Mouse (Mus musculus): ENCODE results near the gene Cdh13. TPM values are rescaled to one million over a fixed set of nuclear protein-coding genes. Genes with fewer than 3 reads are reported as not detected.

The Cdh13 gene
- polyA plus RNA-seq, 1 experiment from 2014 or later = 37.1 TPM

DNA sequence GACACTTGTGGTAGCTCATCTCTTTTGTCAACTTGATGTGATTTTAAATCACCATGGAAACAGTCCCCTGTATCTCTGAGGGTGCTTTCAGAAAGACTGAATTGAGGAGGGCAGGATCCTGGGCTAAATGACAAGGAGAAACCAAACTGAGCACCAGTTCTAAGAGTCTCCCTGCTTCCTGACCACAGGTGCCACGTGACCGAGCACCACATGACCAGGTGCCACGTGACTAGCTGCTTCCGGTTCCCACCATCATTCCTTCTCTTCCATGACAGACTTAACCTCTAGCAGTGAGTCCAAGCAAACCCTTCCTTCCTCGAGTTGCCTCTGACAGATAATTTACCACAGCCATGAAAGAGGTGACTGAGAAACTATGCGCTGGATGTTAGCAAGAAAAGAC is 280.5 kb downstream of the Cdh13 start:
- H3K4me1 ChIP-seq (ENCODE audit: control insufficient read depth, insufficient read depth, low read length) = no peaks in the 10 kb centered on the region
- no peak overlapping the region for H3K27ac ChIP-seq (ENCODE audit: low read depth, low read length)
- H3K27me3 ChIP-seq (ENCODE audit: control insufficient read depth, insufficient read depth, low read length) = no peaks in the 10 kb centered on the region
- H3K9ac ChIP-seq (ENCODE audit: low read depth, low read length) = no peak overlapping the region
- no peak for ATAC-seq (replicated peaks; ENCODE audit: insufficient number of reproducible peaks, low FRiP score, low TSS enrichment)
- no peak overlapping the region for H3K4me2 ChIP-seq
- H3K4me3 ChIP-seq (ENCODE audit: low read depth, low read length) = no peak overlapping the region
- 71% methylated on average over 6 of the region's 6 CpGs for WGBS (ENCODE audit: insufficient replicate concordance)
- H3K36me3 ChIP-seq (ENCODE audit: control insufficient read depth, insufficient read depth, low read length) = no peaks in the 10 kb centered on the region
- no peaks in the 10 kb centered on the region for H3K9me3 ChIP-seq (replicated peaks; ENCODE audit: control insufficient read depth, low read length)

DNA sequence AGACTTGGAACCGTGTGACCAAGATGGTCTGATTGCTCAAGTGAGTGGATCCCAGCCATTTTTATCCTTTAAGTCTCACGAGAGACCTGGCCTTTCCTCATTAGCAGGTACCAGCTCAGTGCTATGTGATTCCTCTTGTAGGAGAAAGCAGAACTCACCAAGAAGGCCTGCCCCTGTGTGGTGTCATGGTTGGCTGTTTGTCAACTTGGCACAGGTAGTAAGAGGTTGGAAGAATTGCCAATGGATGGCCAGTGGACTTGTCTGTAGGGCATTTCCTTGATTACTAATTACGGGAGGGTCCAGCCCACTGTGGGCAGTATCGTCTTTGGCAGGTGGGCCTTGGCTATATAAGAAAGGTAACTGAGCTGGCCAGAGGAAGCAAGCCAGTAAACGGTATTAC is 281.7 kb downstream of the Cdh13 start:
- Histone ChIP-seq H3K4me2 (no peak overlapping the region), H3K4me1 (ENCODE audit: control insufficient read depth, insufficient read depth, low read length) (no peaks in the 10 kb centered on the region), H3K9ac (ENCODE audit: low read depth, low read length) (no peak overlapping the region), H3K36me3 (ENCODE audit: control insufficient read depth, insufficient read depth, low read length) (no peaks in the 10 kb centered on the region), H3K27me3 (ENCODE audit: control insufficient read depth, insufficient read depth, low read length) (no peaks in the 10 kb centered on the region), H3K9me3 (replicated peaks; ENCODE audit: control insufficient read depth, low read length) (no peaks in the 10 kb centered on the region), H3K4me3 (ENCODE audit: low read depth, low read length) (no peak overlapping the region), H3K27ac (ENCODE audit: low read depth, low read length) (no peak overlapping the region)
- WGBS (ENCODE audit: insufficient replicate concordance) = 87% methylated on average over 5 of the region's 5 CpGs
- no peak for ATAC-seq (replicated peaks; ENCODE audit: insufficient number of reproducible peaks, low FRiP score, low TSS enrichment)

DNA sequence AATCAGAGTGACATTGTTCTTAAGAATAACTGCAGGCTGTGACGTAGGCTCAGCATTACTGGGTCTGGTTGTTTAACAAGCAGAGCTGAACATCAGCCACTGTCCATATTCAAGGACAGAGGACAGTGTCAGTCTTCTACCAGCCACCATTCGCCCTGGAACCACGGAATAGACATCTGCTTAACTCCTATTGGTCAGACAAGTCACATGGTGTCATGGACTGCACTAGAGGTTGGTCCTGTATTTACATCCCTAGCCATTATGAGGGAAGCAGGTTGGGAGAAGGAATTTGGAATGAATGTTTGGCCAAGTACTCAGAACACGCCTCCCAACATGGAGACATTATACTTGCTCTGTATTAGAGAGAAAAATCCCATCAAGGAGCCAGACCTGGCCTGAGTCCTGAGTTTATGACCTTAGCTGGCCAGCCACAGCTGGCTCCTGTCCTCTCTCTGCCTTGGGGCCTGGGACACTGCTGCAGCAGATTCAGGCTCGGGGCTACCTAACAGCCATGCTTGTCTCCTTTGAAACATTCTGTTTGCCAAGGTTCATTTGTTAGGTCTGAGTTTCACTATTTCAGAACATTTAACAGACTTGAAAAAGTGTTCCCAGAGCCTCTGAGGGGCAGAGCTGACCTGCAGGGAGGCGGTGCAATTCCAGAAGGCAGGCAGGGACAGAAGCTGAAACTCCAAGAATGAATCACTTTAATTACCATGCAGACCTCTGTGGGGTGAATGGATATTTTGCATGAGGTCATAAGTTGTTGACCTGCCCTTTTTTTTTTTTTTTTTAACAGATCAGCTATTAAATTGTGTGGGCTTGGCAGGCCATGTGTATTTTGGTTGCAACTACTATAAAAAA is 282.6 kb downstream of the Cdh13 start:
- no peaks in the 10 kb centered on the region for H3K4me1 ChIP-seq (ENCODE audit: control insufficient read depth, insufficient read depth, low read length)
- H3K9ac ChIP-seq (ENCODE audit: low read depth, low read length) = no peak overlapping the region
- H3K27ac ChIP-seq (ENCODE audit: low read depth, low read length) = no peak overlapping the region
- H3K9me3 ChIP-seq (replicated peaks; ENCODE audit: control insufficient read depth, low read length) = no peaks in the 10 kb centered on the region
- no peak for ATAC-seq (replicated peaks; ENCODE audit: insufficient number of reproducible peaks, low FRiP score, low TSS enrichment)
- no peaks in the 10 kb centered on the region for H3K36me3 ChIP-seq (ENCODE audit: control insufficient read depth, insufficient read depth, low read length)
- H3K4me3 ChIP-seq (ENCODE audit: low read depth, low read length) = no peak overlapping the region
- H3K27me3 ChIP-seq (ENCODE audit: control insufficient read depth, insufficient read depth, low read length) = no peaks in the 10 kb centered on the region
- WGBS (ENCODE audit: insufficient replicate concordance) = 74% methylated on average over 6 of the region's 6 CpGs
- no peak overlapping the region for H3K4me2 ChIP-seq

DNA sequence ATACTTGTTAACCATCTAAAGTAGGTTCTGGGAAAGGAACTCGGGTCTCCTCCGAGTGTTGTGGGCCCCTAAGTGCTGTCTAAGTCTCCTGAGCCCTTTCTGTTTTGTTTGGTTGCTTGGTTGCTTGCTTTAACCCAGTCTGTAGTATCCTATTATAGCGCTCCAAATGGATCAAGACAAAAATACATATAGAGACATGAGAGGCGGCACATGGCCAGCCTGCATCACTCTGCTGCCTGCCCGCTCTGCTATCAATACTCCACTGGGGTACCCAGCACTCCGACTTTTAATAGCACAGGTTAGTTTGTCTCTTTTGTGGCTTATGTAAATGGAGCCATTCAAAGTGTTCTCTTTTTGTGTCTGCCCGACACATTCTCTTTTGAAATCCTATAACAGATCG is 285.8 kb downstream of the Cdh13 start:
- 77% methylated on average over 8 of the region's 8 CpGs for WGBS (ENCODE audit: insufficient replicate concordance)
- Histone ChIP-seq H3K4me2 (no peak overlapping the region), H3K4me1 (ENCODE audit: control insufficient read depth, insufficient read depth, low read length) (no peaks in the 10 kb centered on the region), H3K27ac (ENCODE audit: low read depth, low read length) (no peak overlapping the region), H3K36me3 (ENCODE audit: control insufficient read depth, insufficient read depth, low read length) (no peaks in the 10 kb centered on the region), H3K27me3 (ENCODE audit: control insufficient read depth, insufficient read depth, low read length) (no peaks in the 10 kb centered on the region), H3K9me3 (replicated peaks; ENCODE audit: control insufficient read depth, low read length) (no peaks in the 10 kb centered on the region), H3K9ac (ENCODE audit: low read depth, low read length) (no peak overlapping the region), H3K4me3 (ENCODE audit: low read depth, low read length) (no peak overlapping the region)
- ATAC-seq (replicated peaks; ENCODE audit: insufficient number of reproducible peaks, low FRiP score, low TSS enrichment) = no peak

DNA sequence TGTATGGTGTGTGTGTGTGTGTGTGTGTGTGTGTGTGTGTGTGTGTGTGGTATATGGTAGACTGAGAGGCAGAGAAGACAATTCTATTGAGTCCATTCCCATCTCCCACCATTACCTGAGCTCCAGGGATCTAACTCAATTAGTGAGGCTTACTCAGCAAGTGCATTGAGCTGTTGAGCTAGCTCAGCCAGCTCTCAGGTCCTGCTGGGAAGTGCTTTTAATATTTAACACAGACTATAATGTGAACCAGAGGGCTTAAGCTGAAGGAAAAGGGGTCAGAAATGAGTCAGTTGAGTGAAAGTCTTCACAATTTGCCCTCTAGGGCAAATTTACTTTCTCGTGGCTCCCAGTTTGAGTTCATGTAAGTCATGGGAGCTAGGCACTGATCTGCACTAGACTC is 297.7 kb downstream of the Cdh13 start:
- no peak for ATAC-seq (replicated peaks; ENCODE audit: insufficient number of reproducible peaks, low FRiP score, low TSS enrichment)
- Histone ChIP-seq H3K4me3 (ENCODE audit: low read depth, low read length) (no peak overlapping the region), H3K36me3 (ENCODE audit: control insufficient read depth, insufficient read depth, low read length) (no peaks in the 10 kb centered on the region), H3K9ac (ENCODE audit: low read depth, low read length) (no peak overlapping the region), H3K27ac (ENCODE audit: low read depth, low read length) (no peak overlapping the region), H3K4me2 (no peak overlapping the region), H3K4me1 (ENCODE audit: control insufficient read depth, insufficient read depth, low read length) (no peaks in the 10 kb centered on the region), H3K27me3 (ENCODE audit: control insufficient read depth, insufficient read depth, low read length) (no peaks in the 10 kb centered on the region), H3K9me3 (replicated peaks; ENCODE audit: control insufficient read depth, low read length) (peaks cover 3% of the 10 kb centered on the region; the same call in 1 of the 2 replicates)
- WGBS (ENCODE audit: insufficient replicate concordance) = 85% methylated on average over 1 of the region's 1 CpGs

DNA sequence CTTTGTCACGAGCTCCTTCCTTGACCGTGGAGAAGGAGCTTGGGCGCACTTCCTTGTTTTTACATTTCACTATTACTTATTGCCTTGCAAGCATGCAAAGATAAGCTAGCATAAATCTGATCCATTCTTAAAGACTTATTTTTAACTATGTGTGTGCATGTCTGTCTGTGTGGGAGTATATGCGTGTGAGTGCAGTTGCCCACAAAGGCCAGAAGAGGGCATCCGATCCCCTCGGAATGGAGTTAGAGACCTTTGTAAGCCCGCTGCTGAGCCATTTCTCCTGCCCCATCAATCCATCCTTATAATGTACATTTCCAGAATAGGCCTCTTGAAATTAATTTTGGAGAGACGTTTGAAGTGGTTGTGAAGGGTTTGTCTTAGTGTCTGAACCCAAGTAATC is 298.7 kb downstream of the Cdh13 start:
- no peak for ATAC-seq (replicated peaks; ENCODE audit: insufficient number of reproducible peaks, low FRiP score, low TSS enrichment)
- Histone ChIP-seq H3K27me3 (ENCODE audit: control insufficient read depth, insufficient read depth, low read length) (no peaks in the 10 kb centered on the region), H3K9ac (ENCODE audit: low read depth, low read length) (no peak overlapping the region), H3K27ac (ENCODE audit: low read depth, low read length) (no peak overlapping the region), H3K36me3 (ENCODE audit: control insufficient read depth, insufficient read depth, low read length) (no peaks in the 10 kb centered on the region), H3K4me2 (no peak overlapping the region), H3K4me3 (ENCODE audit: low read depth, low read length) (no peak overlapping the region), H3K9me3 (replicated peaks; ENCODE audit: control insufficient read depth, low read length) (peaks cover 3% of the 10 kb centered on the region; the same call in 1 of the 2 replicates), H3K4me1 (ENCODE audit: control insufficient read depth, insufficient read depth, low read length) (no peaks in the 10 kb centered on the region)
- 93% methylated on average over 8 of the region's 8 CpGs for WGBS (ENCODE audit: insufficient replicate concordance)

DNA sequence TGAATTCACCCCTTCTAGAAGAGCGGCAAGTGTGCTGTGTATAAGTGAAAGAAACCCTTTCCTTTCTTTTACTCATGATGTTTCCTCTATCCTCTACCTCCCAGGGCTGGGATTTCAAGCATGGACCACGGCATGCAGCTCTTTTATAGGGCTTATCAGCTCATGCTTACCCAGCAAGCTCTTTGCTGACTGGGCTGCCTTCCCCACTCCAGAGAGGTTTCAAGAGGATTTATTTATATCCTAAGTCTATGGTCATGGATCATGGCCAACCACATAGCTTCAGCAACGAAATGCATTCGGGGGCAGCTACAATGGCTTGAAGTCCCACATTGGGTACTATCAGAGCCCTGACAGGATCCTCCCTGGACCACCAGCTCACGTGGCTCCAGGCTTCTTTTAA is 304.4 kb downstream of the Cdh13 start:
- no peaks in the 10 kb centered on the region for H3K9me3 ChIP-seq (replicated peaks; ENCODE audit: control insufficient read depth, low read length)
- 54% methylated on average over 5 of the region's 5 CpGs for WGBS (ENCODE audit: insufficient replicate concordance)
- peaks cover 6% of the 10 kb centered on the region for H3K4me1 ChIP-seq (ENCODE audit: control insufficient read depth, insufficient read depth, low read length)
- H3K36me3 ChIP-seq (ENCODE audit: control insufficient read depth, insufficient read depth, low read length) = no peaks in the 10 kb centered on the region
- H3K4me2 ChIP-seq = no peak overlapping the region
- peak overlapping the region; percentile 47 for H3K27ac ChIP-seq (ENCODE audit: low read depth, low read length)
- H3K27me3 ChIP-seq (ENCODE audit: control insufficient read depth, insufficient read depth, low read length) = no peaks in the 10 kb centered on the region
- no peak overlapping the region for H3K9ac ChIP-seq (ENCODE audit: low read depth, low read length)
- ATAC-seq (replicated peaks; ENCODE audit: insufficient number of reproducible peaks, low FRiP score, low TSS enrichment) = no peak
- H3K4me3 ChIP-seq (ENCODE audit: low read depth, low read length) = no peak overlapping the region

DNA sequence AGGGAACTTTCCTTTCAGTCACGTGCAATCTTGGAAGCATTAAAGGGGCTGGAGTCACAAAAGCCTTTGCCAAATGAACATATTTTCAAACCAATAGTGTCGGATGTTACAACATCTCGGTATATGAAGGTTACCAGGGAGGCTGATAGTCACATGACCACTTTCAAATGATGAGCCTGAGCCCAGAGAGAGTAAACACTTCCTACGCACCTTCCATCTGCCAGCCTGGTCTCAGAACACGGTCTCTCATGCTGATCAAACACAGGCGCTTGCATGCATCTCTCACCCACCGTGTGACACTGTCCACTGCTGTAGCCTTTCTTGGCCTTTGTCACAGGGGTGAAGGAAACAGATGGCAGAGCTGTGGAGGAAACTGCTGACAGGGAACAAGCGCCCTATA is 313.3 kb downstream of the Cdh13 start:
- ATAC-seq (replicated peaks; ENCODE audit: insufficient number of reproducible peaks, low FRiP score, low TSS enrichment) = no peak
- H3K27me3 ChIP-seq (ENCODE audit: control insufficient read depth, insufficient read depth, low read length) = no peaks in the 10 kb centered on the region
- no peaks in the 10 kb centered on the region for H3K36me3 ChIP-seq (ENCODE audit: control insufficient read depth, insufficient read depth, low read length)
- no peak overlapping the region for H3K4me2 ChIP-seq
- H3K9me3 ChIP-seq (replicated peaks; ENCODE audit: control insufficient read depth, low read length) = no peaks in the 10 kb centered on the region
- no peaks in the 10 kb centered on the region for H3K4me1 ChIP-seq (ENCODE audit: control insufficient read depth, insufficient read depth, low read length)
- 65% methylated on average over 8 of the region's 8 CpGs for WGBS (ENCODE audit: insufficient replicate concordance)
- no peak overlapping the region for H3K4me3 ChIP-seq (ENCODE audit: low read depth, low read length)
- no peak overlapping the region for H3K27ac ChIP-seq (ENCODE audit: low read depth, low read length)
- H3K9ac ChIP-seq (ENCODE audit: low read depth, low read length) = no peak overlapping the region

DNA sequence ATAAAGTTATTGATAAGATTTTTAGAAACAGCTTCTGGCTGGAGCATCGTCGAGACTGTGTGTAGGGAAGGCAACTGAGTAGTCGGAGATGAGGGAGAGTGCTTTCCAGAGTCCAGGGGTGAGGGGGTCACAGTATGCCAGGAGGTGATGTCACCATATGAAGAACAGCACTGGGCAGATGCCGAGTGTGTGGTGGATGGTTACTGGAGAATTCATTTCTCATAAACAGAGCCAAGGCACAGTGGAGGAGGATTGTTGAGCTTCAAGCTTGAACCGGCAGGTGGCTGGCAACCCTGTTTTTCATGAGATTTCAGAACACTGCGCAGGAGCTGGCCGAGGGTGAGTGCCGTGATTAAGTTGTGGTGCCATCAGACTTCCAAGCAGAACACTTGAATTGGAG is 317.8 kb downstream of the Cdh13 start:
- Histone ChIP-seq H3K27ac (ENCODE audit: low read depth, low read length) (no peak overlapping the region), H3K4me2 (no peak overlapping the region), H3K27me3 (ENCODE audit: control insufficient read depth, insufficient read depth, low read length) (no peaks in the 10 kb centered on the region), H3K9me3 (replicated peaks; ENCODE audit: control insufficient read depth, low read length) (no peaks in the 10 kb centered on the region), H3K4me3 (ENCODE audit: low read depth, low read length) (no peak overlapping the region), H3K9ac (ENCODE audit: low read depth, low read length) (no peak overlapping the region), H3K36me3 (ENCODE audit: control insufficient read depth, insufficient read depth, low read length) (no peaks in the 10 kb centered on the region), H3K4me1 (ENCODE audit: control insufficient read depth, insufficient read depth, low read length) (no peaks in the 10 kb centered on the region)
- ATAC-seq (replicated peaks; ENCODE audit: insufficient number of reproducible peaks, low FRiP score, low TSS enrichment) = no peak
- WGBS (ENCODE audit: insufficient replicate concordance) = 84% methylated on average over 8 of the region's 8 CpGs
